Mouse (Mus musculus): ENCODE results near the gene Iqgap1.

Gene Iqgap1

GRCm38 (mm10) chr7:80715306-80715705 is 110.5 kb downstream of the Iqgap1 start:
- no peak for DNase-seq (ENCODE audit: low spot score)

GRCm38 (mm10) chr7:80711496-80711895 is 114.3 kb downstream of the Iqgap1 start:
- DNase-seq (ENCODE audit: low spot score): no peak

- no peak for DNase-seq (ENCODE audit: low spot score)
These were observed 115.4 kb downstream of the Iqgap1 start for GRCm38 (mm10) chr7:80710333-80710732.

GRCm38 (mm10) chr7:80704066-80704465 is 121.7 kb downstream of the Iqgap1 start:
- no peak for DNase-seq (ENCODE audit: low spot score)

GRCm38 (mm10) chr7:80702510-80702909 is 123.3 kb downstream of the Iqgap1 start:
- no peak for DNase-seq (ENCODE audit: low spot score)

GRCm38 (mm10) chr7:80699709-80700108 is 126.1 kb downstream of the Iqgap1 start:
- no peak for DNase-seq (ENCODE audit: low spot score)

GRCm38 (mm10) chr7:80698940-80699339 is 126.8 kb downstream of the Iqgap1 start:
- no peak for DNase-seq (ENCODE audit: low spot score)

GRCm38 (mm10) chr7:80697859-80698258 is 127.9 kb downstream of the Iqgap1 start:
- DNase-seq (ENCODE audit: low spot score): no peak

GRCm38 (mm10) chr7:80696903-80697302 is 128.9 kb downstream of the Iqgap1 start:
- DNase-seq (ENCODE audit: low spot score): peak; percentile 38

- no peak for DNase-seq (ENCODE audit: low spot score)
These were observed 129.4 kb downstream of the Iqgap1 start for GRCm38 (mm10) chr7:80696334-80696733.

GRCm38 (mm10) chr7:80692472-80692871 is 133.3 kb downstream of the Iqgap1 start:
- DNase-seq (ENCODE audit: low spot score): no peak

GRCm38 (mm10) chr7:80691131-80691530 is 134.6 kb downstream of the Iqgap1 start:
- DNase-seq (ENCODE audit: low spot score): peak; percentile 56

- peak; percentile 16 for DNase-seq (ENCODE audit: low spot score)
These were observed 136.6 kb downstream of the Iqgap1 start for GRCm38 (mm10) chr7:80689221-80689591.

GRCm38 (mm10) chr7:80688556-80689220 is 137.1 kb downstream of the Iqgap1 start, which contains the start of gene Crtc3:
Gene Crtc3, minus strand, starts transcription at chr7:80688877.
- peak; percentile 73 for DNase-seq (ENCODE audit: low spot score)

- peak; percentile 74 for DNase-seq (ENCODE audit: low spot score)
These were observed 137.8 kb downstream of the Iqgap1 start for GRCm38 (mm10) chr7:80687721-80688555.

GRCm38 (mm10) chr7:80685639-80686038 is 140.1 kb downstream of the Iqgap1 start:
- DNase-seq (ENCODE audit: low spot score): no peak

- peak; percentile 51 for DNase-seq (ENCODE audit: low spot score)
These were observed 143.1 kb downstream of the Iqgap1 start for GRCm38 (mm10) chr7:80682630-80683029.

- DNase-seq (ENCODE audit: low spot score): no peak
These were observed 145.4 kb downstream of the Iqgap1 start for GRCm38 (mm10) chr7:80680218-80680847.

- no peak for DNase-seq (ENCODE audit: low spot score)
These were observed 153.5 kb downstream of the Iqgap1 start for GRCm38 (mm10) chr7:80672323-80672722.

- no peak for DNase-seq (ENCODE audit: low spot score)
These were observed 154.9 kb downstream of the Iqgap1 start for GRCm38 (mm10) chr7:80670889-80671288.

- DNase-seq (ENCODE audit: low spot score): no peak
These were observed 158.6 kb downstream of the Iqgap1 start for GRCm38 (mm10) chr7:80667190-80667589.

- no peak for DNase-seq (ENCODE audit: low spot score)
These were observed 159.4 kb downstream of the Iqgap1 start for GRCm38 (mm10) chr7:80666198-80666915.
